Mouse (Mus musculus) CH12.LX (cell line): ENCODE measurements around the gene Sema3c.

ENCODE experiments used
- CHD2 ChIP-seq: IDR thresholded peaks from 2 replicates; pipeline ENCODE4 v1.6.1; 2011; ENCODE audit warnings: low read length, improper control_type of control experiment
- CTCF ChIP-seq, 2 experiments: IDR thresholded peaks in 1 of 2; conservative IDR thresholded peaks in 1 of 2; 2 replicates each; pipeline ENCODE4 v1.5.1; 2011 to 2012; ENCODE audit warnings: low read depth in 2 of 2, low read length in 2 of 2, improper control_type of control experiment in 1 of 2, inconsistent platforms in 1 of 2, mild to moderate bottlenecking in 1 of 2, moderate library complexity in 1 of 2
- E2F4 ChIP-seq: IDR thresholded peaks from 2 replicates; pipeline ENCODE4 v1.6.1; 2011; ENCODE audit warnings: low read depth, low read length, improper control_type of control experiment; ENCODE audit not compliant: insufficient replicate concordance
- HCFC1 ChIP-seq: IDR thresholded peaks from 2 replicates; pipeline ENCODE4 v1.6.1; 2012; ENCODE audit warnings: low read depth, mild to moderate bottlenecking, inconsistent platforms, low read length, improper control_type of control experiment
- USF2 ChIP-seq: conservative IDR thresholded peaks from 2 replicates; pipeline ENCODE4 v1.6.1; 2011; ENCODE audit warnings: low read depth, low read length, improper control_type of control experiment

- TF ChIP-seq CHD2: no peak
- no peak for TF ChIP-seq USF2
- no peak for TF ChIP-seq CTCF (conservative IDR thresholded peaks at IDR 0.05 in 1 of 2, IDR thresholded peaks at IDR 0.05 in 1 of 2; ENCODE audit: low read depth in 2 of 2, low read length in 2 of 2)
- TF ChIP-seq E2F4: no peak
- TF ChIP-seq HCFC1: no peak
These were observed 17.3 kb upstream of the Sema3c start for GRCm38 (mm10) chr5:17556715-17557265.
